Mouse (Mus musculus): ENCODE measurements around the gene Id2. TPM values are rescaled to one million over a fixed set of nuclear protein-coding genes. Genes with fewer than 3 reads are reported as not detected.

Gene Id2
- 40.6 and 60.6 TPM in 2 replicates for polyA plus RNA-seq (2012; ENCODE audit: insufficient read depth, insufficient read length, missing spikeins)

DNA sequence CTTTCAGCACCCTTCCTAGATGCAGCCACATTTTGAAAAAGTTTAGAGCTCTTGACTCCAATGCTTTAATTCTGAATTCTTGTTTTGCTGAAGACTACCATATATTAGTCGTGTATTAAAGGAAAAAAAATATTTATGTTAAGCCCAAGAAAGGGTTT lies at the start of gene Id2:
TSS of gene Id2 (minus strand) at position 89 of the 158 bp plus-strand sequence.
- Histone ChIP-seq H3K4me1 (ENCODE audit: control insufficient read depth, insufficient read depth, insufficient read length, low read length) (peaks cover 14% of the 10 kb centered on the region), H3K4me3 (ENCODE audit: insufficient read depth, low read depth, low read length) (peak within 1 kb of the TSS; percentile 78), H3K27ac (replicated peaks; ENCODE audit: low read depth, low read length) (peak within 1 kb of the TSS; percentile 95)

DNA sequence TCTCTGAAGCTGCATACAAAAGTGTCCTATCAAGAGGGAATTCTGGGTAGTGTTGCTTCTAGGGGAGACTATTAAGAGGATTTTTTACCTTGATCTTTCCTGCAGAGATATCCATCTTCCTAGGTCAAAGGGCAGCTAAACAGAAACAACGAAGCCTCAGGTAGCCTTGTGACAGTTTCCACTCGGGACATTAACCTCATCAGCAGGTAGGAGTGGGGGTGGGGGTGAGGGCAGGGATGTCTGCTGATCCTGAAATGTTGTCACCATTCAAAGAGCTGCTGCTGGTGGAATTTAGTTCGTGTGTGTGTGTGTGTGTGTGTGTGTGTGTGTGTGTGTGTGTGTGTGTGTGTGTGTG lies 48.4 kb upstream of the Id2 start:
- no peak overlapping the region for H3K4me3 ChIP-seq (ENCODE audit: insufficient read depth, low read depth, low read length)
- H3K4me1 ChIP-seq (ENCODE audit: control insufficient read depth, insufficient read depth, insufficient read length, low read length): peaks cover 7% of the 10 kb centered on the region; the same call in 1 of the 2 replicates
- no peak overlapping the region for H3K27ac ChIP-seq (replicated peaks; ENCODE audit: low read depth, low read length)

DNA sequence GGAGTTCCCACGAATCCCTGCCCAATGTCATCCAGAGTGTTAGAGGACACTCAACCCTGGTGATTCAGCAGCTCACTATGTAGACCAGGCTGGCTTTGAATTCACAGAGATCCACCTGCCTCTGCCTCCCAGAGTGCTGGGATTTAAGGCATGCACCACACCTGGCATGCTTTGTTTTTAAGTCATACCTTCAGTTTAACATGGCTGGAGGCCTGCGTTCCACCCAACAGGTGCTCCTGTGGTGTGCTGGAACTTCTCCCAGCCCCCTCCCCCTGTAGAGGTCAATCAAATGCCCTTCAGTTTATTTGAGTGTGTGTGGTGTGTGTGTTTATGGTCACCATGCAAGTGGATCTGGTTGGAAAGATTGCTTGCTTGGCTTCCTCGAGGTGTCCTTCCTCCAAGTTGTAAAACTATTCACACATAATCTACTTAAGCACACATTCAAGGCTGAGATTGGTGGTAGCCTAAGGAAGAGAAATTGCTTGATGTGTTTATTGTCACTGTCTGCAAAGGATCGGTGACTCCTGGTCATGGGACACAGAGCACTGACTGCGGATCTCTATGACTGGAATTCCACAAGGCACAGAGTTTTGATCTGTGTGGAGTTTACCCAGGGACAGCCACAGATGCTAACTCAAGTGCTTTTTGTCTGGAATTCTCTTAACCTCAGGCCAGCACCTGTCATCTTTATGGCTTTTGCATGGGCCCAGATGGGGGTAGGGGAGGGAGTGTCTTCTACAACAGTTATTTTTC lies 47.8 kb upstream of the Id2 start:
- Histone ChIP-seq H3K27ac (replicated peaks; ENCODE audit: low read depth, low read length) (no peak overlapping the region), H3K4me3 (ENCODE audit: insufficient read depth, low read depth, low read length) (no peak overlapping the region), H3K4me1 (ENCODE audit: control insufficient read depth, insufficient read depth, insufficient read length, low read length) (peaks cover 7% of the 10 kb centered on the region; the same call in 1 of the 2 replicates)

DNA sequence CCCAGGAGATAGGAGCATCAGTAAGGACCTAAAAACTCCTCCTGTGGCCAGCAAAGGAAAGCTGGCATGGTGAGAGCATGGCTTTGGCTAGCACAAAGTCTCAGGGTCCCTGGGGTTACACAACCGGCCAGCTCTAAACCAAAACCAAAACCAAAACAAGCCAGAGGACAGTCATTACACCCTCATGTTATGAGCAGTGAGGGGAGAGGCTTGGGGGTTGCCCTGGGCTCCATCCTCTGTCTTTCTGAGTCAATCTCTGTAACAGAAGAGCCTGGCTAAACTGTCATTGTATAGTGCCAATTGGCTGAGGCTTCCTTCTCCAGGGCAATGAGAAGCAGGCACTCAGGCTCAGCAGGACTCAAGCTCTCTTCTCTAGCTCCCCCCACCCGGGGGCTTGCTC lies 46.6 kb upstream of the Id2 start:
- Histone ChIP-seq H3K27ac (replicated peaks; ENCODE audit: low read depth, low read length) (peak overlapping the region; percentile 8; the same call in 1 of the 2 replicates), H3K4me3 (ENCODE audit: insufficient read depth, low read depth, low read length) (no peak overlapping the region), H3K4me1 (ENCODE audit: control insufficient read depth, insufficient read depth, insufficient read length, low read length) (peaks cover 7% of the 10 kb centered on the region; the same call in 1 of the 2 replicates)

DNA sequence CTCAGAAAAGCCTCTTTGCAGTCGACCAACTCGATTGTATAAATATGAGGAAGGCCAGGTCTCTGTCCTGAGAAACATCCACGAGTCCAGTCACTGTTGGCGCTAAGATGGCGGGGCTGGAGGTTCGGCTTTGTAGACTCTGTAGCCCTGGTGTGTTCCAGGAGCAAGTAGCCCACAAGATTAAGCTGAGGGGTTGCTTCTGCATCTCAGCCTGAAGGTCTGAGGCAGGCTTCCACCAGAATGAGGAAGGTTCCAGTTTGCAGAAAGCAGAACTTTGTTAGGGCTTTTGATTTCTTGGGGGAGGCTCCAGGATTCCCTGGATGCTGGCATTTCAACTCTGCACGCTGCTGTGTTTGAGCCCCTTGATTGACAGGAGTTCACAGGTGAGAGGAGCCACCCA lies 45.3 kb upstream of the Id2 start:
- no peak overlapping the region for H3K4me3 ChIP-seq (ENCODE audit: insufficient read depth, low read depth, low read length)
- H3K4me1 ChIP-seq (ENCODE audit: control insufficient read depth, insufficient read depth, insufficient read length, low read length): peaks cover 7% of the 10 kb centered on the region; the same call in 1 of the 2 replicates
- no peak overlapping the region for H3K27ac ChIP-seq (replicated peaks; ENCODE audit: low read depth, low read length)

DNA sequence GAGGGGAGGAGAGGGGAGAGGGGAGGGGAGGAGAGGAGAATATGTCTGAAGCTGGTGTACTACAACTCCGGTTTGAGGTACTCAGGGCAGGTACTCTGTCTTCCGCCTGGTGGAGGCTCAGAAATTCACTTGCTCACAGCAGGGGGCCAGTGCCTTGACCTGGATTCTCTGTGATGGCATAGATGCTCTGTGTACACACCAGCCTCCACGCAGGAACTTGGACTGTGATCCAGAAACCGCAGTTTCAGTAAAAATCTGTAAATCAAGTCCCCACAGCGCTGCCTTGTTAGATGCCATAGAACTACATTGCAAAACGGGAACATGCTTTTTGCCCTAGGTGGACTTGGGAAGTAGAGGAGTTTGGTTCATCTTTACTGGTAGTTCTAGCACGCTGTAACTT lies 44.4 kb upstream of the Id2 start:
- Histone ChIP-seq H3K27ac (replicated peaks; ENCODE audit: low read depth, low read length) (no peak overlapping the region), H3K4me3 (ENCODE audit: insufficient read depth, low read depth, low read length) (no peak overlapping the region), H3K4me1 (ENCODE audit: control insufficient read depth, insufficient read depth, insufficient read length, low read length) (peaks cover 7% of the 10 kb centered on the region; the same call in 1 of the 2 replicates)

DNA sequence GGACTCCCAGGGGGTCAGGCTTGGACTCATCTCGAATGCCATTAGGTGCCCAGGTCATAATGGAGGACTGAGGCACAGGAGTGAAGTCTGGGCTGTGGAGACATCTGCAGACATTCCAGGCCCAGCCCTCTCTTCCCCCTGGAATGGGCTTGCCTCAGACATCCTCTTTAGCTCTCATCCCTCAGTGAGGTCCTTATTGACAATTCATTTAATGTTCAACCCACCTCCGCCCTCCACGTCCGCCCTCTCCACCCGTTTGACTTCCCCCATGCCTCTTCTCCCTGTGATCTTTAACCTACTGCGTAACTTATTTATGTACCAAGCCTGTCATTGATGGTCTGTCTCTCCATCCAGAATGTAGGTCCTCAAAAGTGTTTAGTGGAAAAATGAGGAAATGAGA lies 43.2 kb upstream of the Id2 start:
- Histone ChIP-seq H3K4me3 (ENCODE audit: insufficient read depth, low read depth, low read length) (no peak overlapping the region), H3K4me1 (ENCODE audit: control insufficient read depth, insufficient read depth, insufficient read length, low read length) (peaks cover 7% of the 10 kb centered on the region; the same call in 1 of the 2 replicates), H3K27ac (replicated peaks; ENCODE audit: low read depth, low read length) (no peak overlapping the region)

DNA sequence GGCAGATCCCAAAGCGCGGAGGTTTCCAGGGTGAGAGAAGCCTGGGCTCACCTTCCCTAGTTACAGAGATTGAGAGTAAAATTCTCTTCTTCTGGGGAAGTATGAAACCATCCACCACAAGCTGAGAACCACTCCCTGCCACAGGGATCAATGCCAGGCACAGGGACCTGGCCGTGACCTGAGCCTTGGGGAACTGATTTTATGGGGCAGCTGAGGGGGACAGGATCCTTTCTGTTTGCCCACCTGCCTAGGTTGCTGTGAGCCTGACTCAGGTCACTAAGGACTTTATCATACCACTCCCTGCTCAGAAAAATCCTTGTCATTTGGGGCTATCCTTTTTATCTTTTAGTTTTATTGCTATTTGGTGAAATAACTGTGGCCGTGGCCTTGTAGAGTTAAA lies 41.7 kb upstream of the Id2 start:
- H3K27ac ChIP-seq (replicated peaks; ENCODE audit: low read depth, low read length): no peak overlapping the region
- H3K4me1 ChIP-seq (ENCODE audit: control insufficient read depth, insufficient read depth, insufficient read length, low read length): peaks cover 5% of the 10 kb centered on the region; the same call in 1 of the 2 replicates

DNA sequence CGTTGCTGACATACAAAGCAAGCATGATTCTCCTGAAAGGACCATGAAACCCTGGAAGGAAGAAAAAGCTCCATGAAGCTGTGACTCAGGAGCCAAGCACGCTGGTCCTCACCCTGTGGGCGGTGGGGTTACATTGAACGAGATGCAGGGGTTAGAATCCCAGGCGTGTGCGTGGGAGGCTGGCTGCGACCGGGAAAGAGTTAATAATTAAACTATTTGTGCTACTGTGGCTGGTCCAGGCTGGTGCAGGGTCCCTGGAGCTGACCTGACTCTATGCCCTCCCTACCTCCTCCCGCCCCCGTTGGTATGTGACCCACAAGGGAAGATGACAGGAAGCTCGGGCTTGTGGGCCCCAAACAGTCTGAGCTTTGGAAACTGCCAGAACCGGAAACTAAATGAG lies 35.1 kb upstream of the Id2 start:
- Histone ChIP-seq H3K4me1 (ENCODE audit: control insufficient read depth, insufficient read depth, insufficient read length, low read length) (peaks cover 2% of the 10 kb centered on the region; the same call in 1 of the 2 replicates), H3K4me3 (ENCODE audit: insufficient read depth, low read depth, low read length) (no peak overlapping the region), H3K27ac (replicated peaks; ENCODE audit: low read depth, low read length) (no peak overlapping the region)

More for the DNA sequence above, 41.7 kb upstream of the Id2 start:
- H3K4me3 ChIP-seq (ENCODE audit: insufficient read depth, low read depth, low read length): no peak overlapping the region

DNA sequence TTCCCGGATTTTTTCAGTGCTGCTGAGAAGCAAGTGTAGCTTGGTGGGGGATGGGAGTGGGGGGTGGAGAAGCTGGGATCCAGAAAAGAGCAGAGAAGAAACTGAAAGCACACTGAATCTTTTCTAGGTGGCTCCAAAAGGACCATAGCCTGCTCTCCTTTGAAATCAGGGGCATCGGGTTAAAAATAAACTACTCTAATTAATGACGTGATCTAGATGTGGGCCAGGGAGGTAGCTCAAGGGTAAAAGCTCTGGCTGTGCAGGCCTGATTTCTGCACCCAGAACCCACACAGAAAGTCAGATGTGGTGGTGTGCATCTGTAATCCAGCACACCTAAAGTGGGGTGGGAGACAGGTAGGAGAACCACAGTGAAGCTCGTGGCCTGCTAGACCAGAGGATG lies 30.7 kb upstream of the Id2 start:
- no peak overlapping the region for H3K4me3 ChIP-seq (ENCODE audit: insufficient read depth, low read depth, low read length)
- peaks cover 2% of the 10 kb centered on the region; the same call in 1 of the 2 replicates for H3K4me1 ChIP-seq (ENCODE audit: control insufficient read depth, insufficient read depth, insufficient read length, low read length)
- no peak overlapping the region for H3K27ac ChIP-seq (replicated peaks; ENCODE audit: low read depth, low read length)

DNA sequence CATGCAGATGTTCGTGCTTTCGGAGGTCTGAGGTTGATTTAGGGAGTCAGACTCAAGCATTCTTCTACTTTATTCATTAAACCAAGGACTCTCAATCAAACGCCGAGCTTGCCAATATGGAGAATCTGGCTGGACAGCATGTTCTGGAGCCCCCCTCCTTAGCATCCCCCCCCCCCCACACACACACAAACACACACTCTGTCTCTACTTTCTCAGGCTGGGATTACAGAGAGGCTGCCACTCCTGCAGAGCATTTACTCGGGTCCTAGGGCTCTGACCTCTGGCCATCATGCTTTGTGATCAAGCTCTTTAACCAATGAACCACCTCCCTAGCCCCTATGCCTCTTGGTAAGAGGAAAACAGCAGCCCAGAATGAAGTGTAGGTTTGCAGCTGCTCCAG lies 29.3 kb upstream of the Id2 start:
- Histone ChIP-seq H3K4me3 (ENCODE audit: insufficient read depth, low read depth, low read length) (no peak overlapping the region), H3K27ac (replicated peaks; ENCODE audit: low read depth, low read length) (no peak overlapping the region), H3K4me1 (ENCODE audit: control insufficient read depth, insufficient read depth, insufficient read length, low read length) (peaks cover 2% of the 10 kb centered on the region; the same call in 1 of the 2 replicates)

DNA sequence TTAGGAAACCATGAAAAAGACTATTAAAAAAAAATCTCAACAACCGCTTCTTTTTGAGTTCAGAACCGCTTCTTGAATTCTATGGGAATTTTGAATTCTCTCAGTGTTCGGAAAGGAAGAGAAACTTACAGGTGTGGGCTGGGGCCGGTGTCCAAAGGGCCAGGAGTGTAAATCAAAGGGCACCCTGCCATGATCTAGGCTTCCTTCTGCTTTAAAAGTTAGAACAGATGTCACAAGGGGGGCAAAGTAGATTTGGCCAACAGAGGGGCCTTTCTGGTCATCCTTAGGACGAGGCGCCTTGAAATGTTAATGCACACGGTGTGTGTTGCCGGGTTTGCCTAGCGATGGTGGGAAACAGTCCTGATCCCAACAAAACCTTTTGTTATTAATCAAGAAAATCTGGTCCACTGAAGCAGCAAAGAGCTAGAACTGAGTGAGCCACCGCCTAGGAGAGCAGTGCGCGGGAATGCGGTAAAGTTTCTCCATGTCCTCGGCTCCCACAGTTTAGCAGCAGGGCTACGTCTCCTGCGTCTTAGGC lies 28.4 kb upstream of the Id2 start:
- peaks cover 2% of the 10 kb centered on the region; the same call in 1 of the 2 replicates for H3K4me1 ChIP-seq (ENCODE audit: control insufficient read depth, insufficient read depth, insufficient read length, low read length)
- H3K27ac ChIP-seq (replicated peaks; ENCODE audit: low read depth, low read length): no peak overlapping the region
- no peak overlapping the region for H3K4me3 ChIP-seq (ENCODE audit: insufficient read depth, low read depth, low read length)

DNA sequence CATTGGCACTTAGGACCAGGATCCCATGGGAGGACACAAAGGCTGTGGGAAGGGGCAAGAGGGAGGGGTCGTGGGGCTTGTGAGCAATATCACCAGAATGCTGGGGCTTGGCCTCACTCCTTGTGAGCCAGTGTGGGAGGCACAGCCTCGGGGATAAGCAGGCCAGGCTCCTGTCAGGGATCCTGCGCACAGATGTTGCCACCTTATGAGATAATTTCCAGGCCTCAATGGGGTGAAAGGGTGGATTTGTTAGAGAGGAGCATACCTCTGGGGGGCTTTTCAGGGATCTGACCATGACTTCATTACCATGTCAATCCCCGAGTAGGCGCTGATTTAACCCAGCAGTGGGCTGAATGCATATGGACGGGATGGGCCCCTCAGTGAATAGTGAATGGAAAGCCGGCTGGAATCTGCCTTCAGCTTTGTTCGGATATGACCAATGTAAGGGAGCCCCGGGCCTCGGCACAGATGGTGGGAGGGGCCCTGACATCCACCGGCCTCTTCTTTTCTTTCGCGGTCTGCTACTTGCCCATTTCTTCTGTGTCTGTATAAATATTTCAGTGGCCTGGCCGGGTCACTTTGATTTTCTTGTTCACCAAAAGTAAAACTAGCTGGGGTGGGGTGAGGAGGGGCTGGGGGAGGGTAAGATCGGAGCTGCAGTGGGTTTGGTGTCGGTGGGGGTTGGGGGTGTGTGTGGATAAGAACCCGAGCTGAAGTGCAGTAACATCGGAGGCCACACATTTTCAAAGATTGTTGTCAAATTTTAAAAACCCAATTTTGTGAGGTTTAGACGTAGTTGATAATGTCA lies 27.7 kb upstream of the Id2 start:
- H3K27ac ChIP-seq (replicated peaks; ENCODE audit: low read depth, low read length): no peak overlapping the region
- no peak overlapping the region for H3K4me3 ChIP-seq (ENCODE audit: insufficient read depth, low read depth, low read length)
- H3K4me1 ChIP-seq (ENCODE audit: control insufficient read depth, insufficient read depth, insufficient read length, low read length): peaks cover 2% of the 10 kb centered on the region; the same call in 1 of the 2 replicates

DNA sequence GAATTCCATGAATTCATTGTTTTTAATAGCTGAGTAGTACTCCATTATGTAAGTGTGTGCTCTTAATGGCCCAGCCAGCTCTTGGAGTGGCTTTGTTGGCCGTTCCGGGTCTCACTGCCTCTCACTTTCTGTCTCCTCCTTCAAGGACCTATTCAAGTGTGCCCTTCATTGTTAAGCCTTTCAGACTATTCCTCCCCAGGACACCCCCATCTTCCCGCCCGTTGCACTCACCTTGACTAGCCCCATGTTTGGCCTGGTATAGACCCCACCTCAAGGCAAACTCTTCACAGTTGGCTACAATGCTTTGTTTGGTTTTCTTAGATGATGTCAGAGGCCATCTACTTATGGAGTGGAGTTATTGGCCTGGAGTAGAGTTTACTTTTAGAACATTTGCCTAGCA lies 23.8 kb upstream of the Id2 start:
- Histone ChIP-seq H3K4me1 (ENCODE audit: control insufficient read depth, insufficient read depth, insufficient read length, low read length) (peaks cover 7% of the 10 kb centered on the region; the same call in 1 of the 2 replicates), H3K4me3 (ENCODE audit: insufficient read depth, low read depth, low read length) (no peak overlapping the region), H3K27ac (replicated peaks; ENCODE audit: low read depth, low read length) (no peak overlapping the region)

DNA sequence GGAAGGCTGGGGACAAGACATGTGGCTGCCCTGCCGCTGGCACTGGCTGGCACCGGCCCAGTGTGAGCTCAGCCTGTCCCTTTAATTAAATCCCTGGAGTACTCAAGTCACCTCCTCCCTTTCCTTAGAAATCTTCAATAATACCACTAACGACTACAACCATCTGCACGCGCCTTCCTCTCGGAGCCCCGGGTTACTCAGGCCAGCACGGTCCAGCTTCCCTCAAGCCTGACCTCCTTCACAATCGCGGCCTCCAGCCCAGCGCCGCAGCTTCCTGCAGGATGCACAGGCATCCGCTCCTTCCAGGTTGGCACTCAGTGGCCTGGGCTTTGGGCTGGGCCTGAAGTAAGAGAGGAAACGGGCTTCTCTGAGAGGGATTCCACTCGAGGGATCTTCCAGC lies 22.3 kb upstream of the Id2 start:
- peaks cover 7% of the 10 kb centered on the region; the same call in 1 of the 2 replicates for H3K4me1 ChIP-seq (ENCODE audit: control insufficient read depth, insufficient read depth, insufficient read length, low read length)

More for the DNA sequence above, 22.3 kb upstream of the Id2 start:
- Histone ChIP-seq H3K27ac (replicated peaks; ENCODE audit: low read depth, low read length) (peak overlapping the region; percentile 49), H3K4me3 (ENCODE audit: insufficient read depth, low read depth, low read length) (no peak overlapping the region; the same call in 1 of the 2 replicates)
